Mouse (Mus musculus) midbrain, embryonic 13.5 days (tissue): Measurements from ENCODE around the gene Eci1. TPM values are rescaled to one million over a fixed set of nuclear protein-coding genes. Genes with fewer than 3 reads are reported as not detected.
A peak's percentile ranks its signal among the peaks of the same experiment; 100 is the strongest.
"Not testable (repeated sequence)": the region's sequence is repeated elsewhere in the genome, so short reads cannot be mapped to it uniquely, and the experiment has no call there.

Experiments used
- ATAC-seq: fragments of 200-750 bp; cut with Nextera tagmentation; 2 replicates; pipeline ENCODE4 v1.8.0; 2017; ENCODE audit warnings: mild to moderate bottlenecking, moderate TSS enrichment, moderate library complexity
- H3K27ac ChIP-seq: fragments of 300-500 bp; sonication (generic); 2 replicates; pipeline ENCODE4 v1.5.1; 2015; ENCODE audit warnings: inconsistent platforms, mild to moderate bottlenecking, moderate library complexity
- H3K27me3 ChIP-seq: fragments of 300-500 bp; sonication (generic); 2 replicates; pipeline ENCODE4 v1.6.1; 2015; ENCODE audit warnings: mild to moderate bottlenecking, inconsistent platforms
- H3K36me3 ChIP-seq: fragments of 300-500 bp; sonication (generic); 2 replicates; pipeline ENCODE4 v1.6.1; 2015; ENCODE audit warnings: mild to moderate bottlenecking, inconsistent platforms
- H3K4me1 ChIP-seq: fragments of 300-500 bp; sonication (generic); replicated peaks from 2 replicates; pipeline ENCODE4 v1.6.1; 2015; ENCODE audit warnings: inconsistent platforms
- H3K4me2 ChIP-seq: fragments of 300-500 bp; sonication (generic); replicated peaks from 2 replicates; pipeline ENCODE4 v1.6.1; 2015; ENCODE audit warnings: moderate library complexity, mild to moderate bottlenecking, inconsistent platforms
- H3K4me3 ChIP-seq: fragments of 300-500 bp; sonication (generic); replicated peaks from 2 replicates; pipeline ENCODE4 v1.5.1; 2015; ENCODE audit warnings: mild to moderate bottlenecking, inconsistent platforms
- H3K9ac ChIP-seq: fragments of 300-500 bp; sonication (generic); replicated peaks from 2 replicates; pipeline ENCODE4 v1.6.1; 2015; ENCODE audit warnings: mild to moderate bottlenecking, inconsistent platforms
- H3K9me3 ChIP-seq: fragments of 300-500 bp; sonication (generic); 2 replicates; pipeline ENCODE4 v1.6.1; 2016; ENCODE audit warnings: mild to moderate bottlenecking, inconsistent platforms
- WGBS: fragments of 180-500 bp; shearing (Covaris S2); methylation state at CpG from one replicate; pipeline ENCODE4 v1.1.7; 2015; 5-methylcytosine and 5-hydroxymethylcytosine counted together
- polyA plus RNA-seq: library from polyadenylated mRNA; unstranded; fragments of >200 nt; fragmentation: Nextera tagmentation; extraction: Ambion mirVana; gene quantifications from 2 replicates; pipeline ENCODE4 v1.2.1, GENCODE M21; 2015

The Eci1 gene
- polyA plus RNA-seq, 1 experiment from 2014 or later: 45.5 TPM

GRCm38 (mm10) chr17:24415011-24415410 is 11.4 kb upstream of the Eci1 start:
- Histone ChIP-seq H3K4me2 (peak overlapping the region; percentile 97), H3K9me3 (no peaks in the 10 kb centered on the region), H3K9ac (peak overlapping the region; percentile 96), H3K4me3 (peak overlapping the region; percentile 97), H3K4me1 (peaks cover 36% of the 10 kb centered on the region), H3K27ac (peak overlapping the region; percentile 89), H3K36me3 (peaks cover 36% of the 10 kb centered on the region), H3K27me3 (no peaks in the 10 kb centered on the region)
- ATAC-seq: no peak
- 0% methylated on average over 21 of the region's 21 CpGs for WGBS

GRCm38 (mm10) chr17:24416051-24416652 is 10.3 kb upstream of the Eci1 start:
- Histone ChIP-seq H3K27ac (no peak overlapping the region), H3K4me1 (peaks cover 36% of the 10 kb centered on the region), H3K27me3 (no peaks in the 10 kb centered on the region), H3K9me3 (no peaks in the 10 kb centered on the region), H3K36me3 (peaks cover 39% of the 10 kb centered on the region), H3K9ac (peak overlapping the region; percentile 96), H3K4me2 (peak overlapping the region; percentile 97), H3K4me3 (peak overlapping the region; percentile 97)
- no peak for ATAC-seq
- WGBS: 94% methylated on average over 3 of the region's 3 CpGs

GRCm38 (mm10) chr17:24423114-24423513 is 3.3 kb upstream of the Eci1 start:
- no peak overlapping the region for H3K27ac ChIP-seq
- H3K9ac ChIP-seq: no peak overlapping the region
- ATAC-seq: no peak
- peaks cover 11% of the 10 kb centered on the region for H3K4me1 ChIP-seq
- H3K9me3 ChIP-seq: no peaks in the 10 kb centered on the region
- H3K36me3 ChIP-seq: peaks cover 71% of the 10 kb centered on the region
- no peak overlapping the region for H3K4me2 ChIP-seq
- 95% methylated on average over 4 of the region's 4 CpGs for WGBS
- H3K4me3 ChIP-seq: no peak overlapping the region
- no peaks in the 10 kb centered on the region for H3K27me3 ChIP-seq

- H3K9me3 ChIP-seq: no peaks in the 10 kb centered on the region
- H3K36me3 ChIP-seq: peaks cover 57% of the 10 kb centered on the region
- no peak overlapping the region for H3K4me3 ChIP-seq
- no peak overlapping the region for H3K9ac ChIP-seq
- WGBS: 95% methylated on average over 5 of the region's 5 CpGs
- no peak overlapping the region for H3K27ac ChIP-seq
- no peaks in the 10 kb centered on the region for H3K27me3 ChIP-seq
- H3K4me2 ChIP-seq: no peak overlapping the region
- ATAC-seq: no peak
- peaks cover 16% of the 10 kb centered on the region for H3K4me1 ChIP-seq
Observed at GRCm38 (mm10) chr17:24424489-24424888, 2.0 kb upstream of the Eci1 start.

- not testable (repeated sequence) for H3K4me2 ChIP-seq, H3K27me3 ChIP-seq, H3K9ac ChIP-seq, H3K9me3 ChIP-seq, H3K27ac ChIP-seq, H3K4me3 ChIP-seq, ATAC-seq
- H3K36me3 ChIP-seq: peaks cover 49% of the 10 kb centered on the region
- over 99% methylated on average over 5 of the region's 8 CpGs for WGBS
- peaks cover 21% of the 10 kb centered on the region for H3K4me1 ChIP-seq
Observed at GRCm38 (mm10) chr17:24425326-24425725, 1.1 kb upstream of the Eci1 start.

GRCm38 (mm10) chr17:24425905-24426304 is 536 bp upstream of the Eci1 start:
- peaks cover 21% of the 10 kb centered on the region for H3K4me1 ChIP-seq
- H3K4me2 ChIP-seq: peak overlapping the region; percentile 67; the same call in 1 of the 2 replicates
- H3K27ac ChIP-seq: peak overlapping the region; percentile 91
- no peaks in the 10 kb centered on the region for H3K9me3 ChIP-seq
- peaks cover 43% of the 10 kb centered on the region for H3K36me3 ChIP-seq
- WGBS: 86% methylated on average over 7 of the region's 7 CpGs
- peak overlapping the region; percentile 66; the same call in 1 of the 2 replicates for H3K4me3 ChIP-seq
- no peak overlapping the region for H3K9ac ChIP-seq
- no peak for ATAC-seq
- no peaks in the 10 kb centered on the region for H3K27me3 ChIP-seq

- H3K36me3 ChIP-seq: peaks cover 31% of the 10 kb centered on the region
- H3K4me1 ChIP-seq: peaks cover 21% of the 10 kb centered on the region
- 6% methylated on average over 8 of the region's 8 CpGs for WGBS
- no peaks in the 10 kb centered on the region for H3K9me3 ChIP-seq
- peak overlapping the region; percentile 91; the same call in 1 of the 2 replicates for H3K27ac ChIP-seq
- H3K9ac ChIP-seq: peak overlapping the region; percentile 80
- no peaks in the 10 kb centered on the region for H3K27me3 ChIP-seq
- peak overlapping the region; percentile 66 for H3K4me3 ChIP-seq
- peak overlapping the region; percentile 67 for H3K4me2 ChIP-seq
- ATAC-seq: no peak
Observed at GRCm38 (mm10) chr17:24427170-24427557, 723 bp downstream of the Eci1 start.

- Histone ChIP-seq H3K4me3 (no peak overlapping the region), H3K4me1 (peaks cover 21% of the 10 kb centered on the region), H3K9ac (no peak overlapping the region), H3K4me2 (no peak overlapping the region), H3K36me3 (peaks cover 22% of the 10 kb centered on the region), H3K27ac (no peak overlapping the region), H3K9me3 (no peaks in the 10 kb centered on the region), H3K27me3 (no peaks in the 10 kb centered on the region)
- ATAC-seq: no peak
- WGBS: 81% methylated on average over 14 of the region's 14 CpGs
Observed at GRCm38 (mm10) chr17:24429201-24429983, 3.0 kb downstream of the Eci1 start.

GRCm38 (mm10) chr17:24437016-24437415 is 10.6 kb downstream of the Eci1 start:
- Histone ChIP-seq H3K4me1 (no peaks in the 10 kb centered on the region), H3K4me2 (no peak overlapping the region), H3K9ac (no peak overlapping the region), H3K9me3 (no peaks in the 10 kb centered on the region), H3K27ac (no peak overlapping the region), H3K4me3 (no peak overlapping the region), H3K36me3 (peaks cover 67% of the 10 kb centered on the region), H3K27me3 (no peaks in the 10 kb centered on the region)
- ATAC-seq: 0 out of 2 replicates have a peak, but pooled peaks have one; percentile 56
- 77% methylated on average over 5 of the region's 5 CpGs for WGBS

GRCm38 (mm10) chr17:24440377-24440776 is 13.9 kb downstream of the Eci1 start:
- Histone ChIP-seq H3K36me3 (peaks cover 88% of the 10 kb centered on the region), H3K4me1 (no peaks in the 10 kb centered on the region), H3K9ac (no peak overlapping the region), H3K9me3 (no peaks in the 10 kb centered on the region), H3K27me3 (no peaks in the 10 kb centered on the region), H3K4me3 (no peak overlapping the region), H3K4me2 (no peak overlapping the region), H3K27ac (no peak overlapping the region)
- WGBS: 92% methylated on average over 8 of the region's 8 CpGs
- no peak for ATAC-seq

GRCm38 (mm10) chr17:24441148-24441547 is 14.7 kb downstream of the Eci1 start:
- Histone ChIP-seq H3K9me3 (no peaks in the 10 kb centered on the region), H3K27ac (no peak overlapping the region), H3K4me1 (no peaks in the 10 kb centered on the region), H3K4me2 (no peak overlapping the region), H3K9ac (no peak overlapping the region), H3K36me3 (peaks cover 88% of the 10 kb centered on the region), H3K27me3 (no peaks in the 10 kb centered on the region), H3K4me3 (no peak overlapping the region)
- ATAC-seq: no peak
- 37% methylated on average over 2 of the region's 2 CpGs for WGBS

GRCm38 (mm10) chr17:24442107-24442506 is 15.7 kb downstream of the Eci1 start:
- ATAC-seq: no peak
- 90% methylated on average over 14 of the region's 14 CpGs for WGBS

More at GRCm38 (mm10) chr17:24442107-24442506, 15.7 kb downstream of the Eci1 start:
- Histone ChIP-seq H3K27me3 (no peaks in the 10 kb centered on the region), H3K4me2 (no peak overlapping the region), H3K9ac (no peak overlapping the region), H3K36me3 (peaks cover 96% of the 10 kb centered on the region), H3K27ac (no peak overlapping the region), H3K9me3 (no peaks in the 10 kb centered on the region), H3K4me3 (no peak overlapping the region), H3K4me1 (no peaks in the 10 kb centered on the region)
